Mouse (Mus musculus) embryonic facial prominence, embryonic 11.5 days (tissue): ENCODE results near the gene Cxxc4. TPM values are rescaled to one million over a fixed set of nuclear protein-coding genes. Genes with fewer than 3 reads are reported as not detected.

ENCODE experiments used
- ATAC-seq: fragments of 200-750 bp; cut with Nextera tagmentation; replicated peaks from 2 replicates; pipeline ENCODE4 v1.8.0; 2017; ENCODE audit warnings: low read depth; ENCODE audit not compliant: insufficient number of reproducible peaks, low FRiP score, low TSS enrichment
- DNase-seq: peaks from one replicate; pipeline ENCODE4 v3.0.0-alpha.2; 2015; ENCODE audit warnings: low spot score
- H3K27ac ChIP-seq: fragments of 300-500 bp; sonication (generic); replicated peaks from 2 replicates; pipeline ENCODE4 v1.5.1; 2014; ENCODE audit warnings: mild to moderate bottlenecking, low read depth, low read length, control low read depth
- H3K27me3 ChIP-seq: fragments of 300-500 bp; sonication (generic); 2 replicates; pipeline ENCODE4 v1.6.1; 2014; ENCODE audit warnings: mild to moderate bottlenecking, low read length, moderate library complexity, mixed read lengths; ENCODE audit not compliant: control insufficient read depth, insufficient read depth
- H3K36me3 ChIP-seq: fragments of 300-500 bp; sonication (generic); replicated peaks from 2 replicates; pipeline ENCODE4 v1.6.1; 2014; ENCODE audit warnings: low read depth, mild to moderate bottlenecking, low read length, moderate library complexity, mixed read lengths; ENCODE audit not compliant: control insufficient read depth, insufficient read depth
- H3K4me1 ChIP-seq: fragments of 300-500 bp; sonication (generic); 2 replicates; pipeline ENCODE4 v1.6.1; 2014; ENCODE audit warnings: low read length, mixed read lengths; ENCODE audit not compliant: control insufficient read depth, insufficient read depth
- H3K4me2 ChIP-seq: fragments of 300-500 bp; sonication (generic); 2 replicates; pipeline ENCODE4 v1.6.1; 2014; ENCODE audit warnings: low read depth, mild to moderate bottlenecking, control low read depth, low read length, moderate library complexity
- H3K4me3 ChIP-seq: fragments of 300-500 bp; sonication (generic); 2 replicates; pipeline ENCODE4 v1.5.1; 2014; ENCODE audit warnings: low read depth, low read length, control low read depth
- H3K9ac ChIP-seq: fragments of 300-500 bp; sonication (generic); replicated peaks from 2 replicates; pipeline ENCODE4 v1.6.1; 2014; ENCODE audit warnings: mild to moderate bottlenecking, control low read depth, low read length
- H3K9me3 ChIP-seq: fragments of 300-500 bp; sonication (generic); replicated peaks from 2 replicates; pipeline ENCODE4 v1.6.1; 2016; ENCODE audit warnings: mild to moderate bottlenecking, low read length, inconsistent platforms, mixed read lengths; ENCODE audit not compliant: control insufficient read depth
- WGBS: fragments of 180-500 bp; shearing (Covaris S2); extraction: QIAGEN DNeasy Blood & Tissue Kit; methylation state at CpG from one replicate; pipeline ENCODE4 v1.1.7; 2014; 5-methylcytosine and 5-hydroxymethylcytosine counted together
- polyA plus RNA-seq: library from polyadenylated mRNA; unstranded; fragments of >200 nt; fragmentation: Nextera tagmentation; extraction: Ambion mirVana; gene quantifications from 2 replicates; pipeline ENCODE4 v1.2.1, GENCODE M21; 2014

Gene Cxxc4
- polyA plus RNA-seq, 1 experiment from 2014 or later = 10.7 TPM

DNA sequence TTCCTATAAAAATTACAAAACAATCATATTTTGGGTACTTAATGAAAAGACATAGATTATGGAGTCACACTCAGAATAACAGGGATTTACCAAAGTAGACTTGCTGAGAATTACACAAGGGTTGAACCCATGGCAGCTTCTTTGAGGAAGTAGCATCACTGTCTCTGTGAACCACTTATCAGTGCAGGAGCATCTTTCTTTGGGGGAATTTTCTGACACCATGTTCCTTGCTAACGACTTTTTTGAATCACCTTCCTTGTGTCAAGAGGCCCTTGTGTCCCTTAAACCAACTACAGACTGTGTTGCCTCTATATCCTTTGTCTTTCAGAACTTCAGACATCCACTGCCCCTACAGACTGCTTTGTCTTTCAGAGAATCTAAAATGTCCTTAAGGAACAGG, 13.7 kb upstream of the Cxxc4 start:
- no peaks in the 10 kb centered on the region for H3K9me3 ChIP-seq
- H3K4me1 ChIP-seq = no peaks in the 10 kb centered on the region
- ATAC-seq = no peak
- H3K4me2 ChIP-seq = no peak overlapping the region
- H3K4me3 ChIP-seq = no peak overlapping the region
- no peak for DNase-seq
- H3K27me3 ChIP-seq = no peaks in the 10 kb centered on the region
- 57% methylated on average over 1 of the region's 1 CpGs for WGBS
- H3K27ac ChIP-seq = no peak overlapping the region
- H3K9ac ChIP-seq = no peak overlapping the region
- no peaks in the 10 kb centered on the region for H3K36me3 ChIP-seq

GRCm38 (mm10) chr3:134223956-134224355, 12.3 kb upstream of the Cxxc4 start:
- no peaks in the 10 kb centered on the region for H3K4me1 ChIP-seq
- no peak overlapping the region for H3K4me3 ChIP-seq
- no peaks in the 10 kb centered on the region for H3K36me3 ChIP-seq
- no peaks in the 10 kb centered on the region for H3K9me3 ChIP-seq
- no peaks in the 10 kb centered on the region for H3K27me3 ChIP-seq
- H3K27ac ChIP-seq = no peak overlapping the region
- DNase-seq = no peak
- no peak overlapping the region for H3K4me2 ChIP-seq
- ATAC-seq = no peak
- no peak overlapping the region for H3K9ac ChIP-seq
- 78% methylated on average over 7 of the region's 7 CpGs for WGBS

DNA sequence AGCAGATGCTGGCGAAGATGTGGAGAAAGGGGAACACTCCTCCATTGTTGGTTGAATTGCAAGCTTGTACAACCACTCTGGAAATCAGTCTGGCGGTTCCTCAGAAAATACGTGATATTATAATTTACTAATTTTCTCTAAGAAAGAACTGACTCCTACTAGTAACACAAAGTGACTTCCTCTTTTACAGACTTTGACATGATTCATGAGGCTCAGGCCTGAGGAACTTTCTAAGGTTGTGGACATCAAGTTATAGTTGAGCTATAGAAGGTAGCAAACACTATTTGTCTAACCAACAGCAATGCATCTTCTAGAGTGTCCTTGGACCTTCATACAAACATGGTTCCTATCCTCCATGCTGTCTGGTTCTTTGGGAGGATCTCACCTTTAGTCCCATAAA, 10.4 kb upstream of the Cxxc4 start:
- WGBS = 90% methylated on average over 3 of the region's 3 CpGs

GRCm38 (mm10) chr3:134232753-134233152, 3.5 kb upstream of the Cxxc4 start:
- WGBS = 90% methylated on average over 2 of the region's 2 CpGs
- H3K36me3 ChIP-seq = no peaks in the 10 kb centered on the region
- DNase-seq (no peak), ATAC-seq (no peak)
- H3K4me1 ChIP-seq = no peaks in the 10 kb centered on the region
- no peak overlapping the region for H3K9ac ChIP-seq
- H3K9me3 ChIP-seq = no peaks in the 10 kb centered on the region
- no peak overlapping the region for H3K4me3 ChIP-seq
- no peak overlapping the region for H3K27ac ChIP-seq
- H3K4me2 ChIP-seq = no peak overlapping the region
- H3K27me3 ChIP-seq = no peaks in the 10 kb centered on the region

More for the DNA sequence above, 10.4 kb upstream of the Cxxc4 start:
- H3K9ac ChIP-seq = no peak overlapping the region
- no peak overlapping the region for H3K4me3 ChIP-seq
- DNase-seq (no peak), ATAC-seq (no peak)
- no peak overlapping the region for H3K27ac ChIP-seq
- H3K4me1 ChIP-seq = no peaks in the 10 kb centered on the region
- no peaks in the 10 kb centered on the region for H3K36me3 ChIP-seq
- H3K9me3 ChIP-seq = no peaks in the 10 kb centered on the region
- no peaks in the 10 kb centered on the region for H3K27me3 ChIP-seq
- H3K4me2 ChIP-seq = no peak overlapping the region

DNA sequence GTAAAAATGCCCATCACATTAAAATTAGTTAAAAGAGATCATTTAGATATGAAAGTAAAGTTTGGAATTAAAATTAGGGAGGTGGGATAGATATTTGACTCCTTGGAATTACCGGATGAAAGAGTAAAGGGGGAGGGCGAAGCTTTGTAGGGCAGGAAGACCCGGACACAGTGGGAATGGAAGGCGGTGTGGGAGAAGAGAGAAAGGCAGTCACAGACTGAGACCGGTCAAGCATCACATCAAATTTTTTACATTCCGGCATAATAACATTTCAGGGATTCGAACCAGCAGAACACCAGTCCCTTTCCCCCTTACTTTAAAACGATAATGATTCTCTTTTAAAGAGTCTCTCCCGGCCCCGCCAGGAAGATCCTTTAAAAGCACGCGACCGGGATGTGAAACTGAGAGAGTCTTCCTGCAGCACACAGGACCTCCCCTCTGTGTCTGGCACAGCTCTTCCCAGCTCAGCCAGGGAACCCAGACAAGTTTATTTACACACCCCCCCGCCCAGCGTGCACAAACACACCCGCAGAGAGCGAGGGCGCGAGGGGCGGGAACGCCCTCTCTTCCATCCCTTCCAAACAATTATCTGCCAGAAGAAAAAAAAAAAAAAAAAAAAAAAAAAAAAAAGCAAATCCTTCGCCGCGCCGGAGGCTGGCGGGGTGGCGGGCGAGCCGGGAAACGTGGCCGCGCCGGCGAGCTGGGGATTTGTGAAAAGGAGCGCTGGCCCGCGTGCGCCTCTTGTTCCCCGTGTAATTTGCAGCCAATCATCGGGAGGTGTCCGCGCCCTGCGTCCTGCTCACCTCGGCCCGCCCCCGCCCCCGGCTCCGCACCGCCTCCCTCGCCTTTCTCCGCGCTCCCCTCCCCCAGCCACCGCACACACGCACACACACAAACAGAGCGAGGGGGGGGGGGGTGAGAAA, 532 bp upstream of the Cxxc4 start:
- no peaks in the 10 kb centered on the region for H3K27me3 ChIP-seq
- peak overlapping the region; percentile 79 for H3K27ac ChIP-seq
- peak overlapping the region; percentile 50 for H3K4me2 ChIP-seq
- ATAC-seq (peak; percentile 72), DNase-seq (peak; percentile 87)
- no peaks in the 10 kb centered on the region for H3K36me3 ChIP-seq
- no peaks in the 10 kb centered on the region for H3K9me3 ChIP-seq
- peak overlapping the region; percentile 45 for H3K4me3 ChIP-seq
- WGBS = 1% methylated on average over 47 of the region's 55 CpGs
- H3K4me1 ChIP-seq = no peaks in the 10 kb centered on the region
- H3K9ac ChIP-seq = peak overlapping the region; percentile 60

DNA sequence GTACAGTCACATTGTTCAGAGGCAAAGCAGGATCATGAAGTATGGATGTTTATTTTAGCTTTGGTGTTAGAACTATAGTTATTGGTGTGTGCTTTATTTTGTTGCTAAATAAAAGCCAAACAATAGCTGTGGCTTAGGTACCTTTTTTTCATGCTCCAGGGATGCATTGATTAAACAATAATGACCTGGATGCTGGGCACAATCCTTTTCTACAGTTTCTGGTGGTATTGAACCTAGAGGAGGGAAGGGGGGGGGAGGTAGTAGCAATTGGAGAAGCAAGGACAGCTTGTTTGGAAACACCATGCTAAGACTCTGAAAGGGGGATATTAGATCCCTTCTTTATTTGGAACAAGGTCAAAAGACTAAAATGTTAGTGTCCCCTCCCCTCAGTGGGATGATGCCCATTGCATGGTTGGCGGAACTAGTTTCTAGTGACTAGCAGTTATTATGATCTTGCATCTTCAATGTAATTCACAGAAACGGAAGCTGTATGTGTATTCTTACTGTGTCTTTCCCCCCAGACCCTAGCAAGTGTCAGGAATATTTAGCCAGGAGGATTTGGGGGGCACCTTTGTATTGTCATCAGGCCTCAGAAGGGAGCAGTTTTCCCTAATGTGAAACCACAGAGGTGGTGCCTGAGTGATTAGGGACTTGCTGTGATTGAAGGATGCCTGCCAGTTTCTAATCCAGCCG, 975 bp downstream of the Cxxc4 start:
- 22% methylated on average over 3 of the region's 3 CpGs for WGBS
- H3K4me3 ChIP-seq = peak overlapping the region; percentile 45
- no peaks in the 10 kb centered on the region for H3K4me1 ChIP-seq
- peak overlapping the region; percentile 79 for H3K27ac ChIP-seq
- no peak for ATAC-seq
- peak overlapping the region; percentile 50; the same call in 1 of the 2 replicates for H3K4me2 ChIP-seq
- no peaks in the 10 kb centered on the region for H3K27me3 ChIP-seq
- H3K9ac ChIP-seq = peak overlapping the region; percentile 34
- DNase-seq = peak; percentile 11
- H3K36me3 ChIP-seq = no peaks in the 10 kb centered on the region
- H3K9me3 ChIP-seq = no peaks in the 10 kb centered on the region

- peak overlapping the region; percentile 75 for H3K4me3 ChIP-seq
- DNase-seq = peak; percentile 67
- H3K9me3 ChIP-seq = no peaks in the 10 kb centered on the region
- 1% methylated on average over 13 of the region's 14 CpGs for WGBS
- no peaks in the 10 kb centered on the region for H3K27me3 ChIP-seq
- peak overlapping the region; percentile 85 for H3K4me2 ChIP-seq
- H3K27ac ChIP-seq = peak overlapping the region; percentile 97
- no peaks in the 10 kb centered on the region for H3K4me1 ChIP-seq
- peak; percentile 29; the same call in 1 of the 2 replicates for ATAC-seq
- no peaks in the 10 kb centered on the region for H3K36me3 ChIP-seq
- H3K9ac ChIP-seq = peak overlapping the region; percentile 86
These were observed 2.5 kb downstream of the Cxxc4 start for GRCm38 (mm10) chr3:134238621-134239310.
